Mouse (Mus musculus): ENCODE data around the gene Tprn.

Gene Tprn

DNA sequence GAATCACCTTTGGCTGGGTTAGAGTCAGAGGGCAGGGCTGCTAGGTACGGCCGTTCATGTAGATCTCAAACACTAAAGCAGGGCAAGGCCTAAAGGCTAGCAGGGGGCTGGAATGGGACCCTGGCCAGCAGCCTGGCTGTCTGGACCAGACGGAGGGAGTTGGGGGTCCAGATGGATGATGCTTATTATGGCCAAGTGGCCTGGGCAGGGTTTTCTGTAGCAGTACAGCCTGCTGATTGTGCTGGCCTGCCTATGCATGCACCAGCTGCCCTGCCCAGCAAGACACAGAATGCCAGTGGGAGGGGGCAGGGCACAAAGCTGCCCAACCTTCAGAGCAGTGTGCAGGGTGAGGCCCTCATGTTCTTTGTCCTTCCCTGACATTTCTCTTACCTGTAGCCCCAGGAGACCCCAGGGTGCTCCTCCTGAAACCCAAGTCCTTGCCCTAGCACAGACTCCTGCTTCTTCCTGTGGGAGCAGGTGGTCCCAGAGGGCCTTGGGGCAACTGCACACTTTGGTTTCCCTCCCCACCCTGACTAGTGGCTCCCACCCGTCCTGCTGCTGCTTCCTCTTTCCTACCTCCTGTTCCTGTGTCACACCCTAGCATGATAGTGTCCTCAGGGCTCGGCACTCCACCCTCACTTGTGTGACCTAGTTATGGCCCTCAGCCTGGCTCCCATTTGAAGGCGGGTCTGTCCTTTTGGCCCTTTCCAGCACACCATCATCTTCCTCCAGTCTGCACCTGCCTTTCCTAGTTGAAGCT lies 3.7 kb downstream of the Tprn start:
- no peak for DNase-seq (ENCODE audit: low read depth)

DNA sequence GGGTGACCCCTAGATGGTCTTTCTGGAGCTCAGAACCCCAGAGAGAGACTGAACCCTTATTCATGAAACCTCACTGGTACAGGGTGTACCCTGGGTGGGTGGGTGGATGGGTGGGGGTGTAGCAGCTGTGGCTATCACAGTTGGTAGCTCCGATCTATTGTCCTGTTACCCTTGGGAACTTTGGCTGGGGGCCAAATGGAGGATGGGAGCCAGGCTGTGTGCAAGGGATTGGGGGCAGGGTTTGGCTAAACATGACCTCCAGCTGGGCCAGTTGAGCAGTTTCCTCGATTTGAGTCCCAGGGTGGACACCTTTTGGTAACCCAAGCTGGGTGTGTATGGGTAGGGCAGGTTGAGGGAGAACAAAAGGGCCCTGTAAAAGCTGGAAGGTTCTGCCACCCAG lies 4.3 kb downstream of the Tprn start:
- DNase-seq (ENCODE audit: low read depth): no peak

DNA sequence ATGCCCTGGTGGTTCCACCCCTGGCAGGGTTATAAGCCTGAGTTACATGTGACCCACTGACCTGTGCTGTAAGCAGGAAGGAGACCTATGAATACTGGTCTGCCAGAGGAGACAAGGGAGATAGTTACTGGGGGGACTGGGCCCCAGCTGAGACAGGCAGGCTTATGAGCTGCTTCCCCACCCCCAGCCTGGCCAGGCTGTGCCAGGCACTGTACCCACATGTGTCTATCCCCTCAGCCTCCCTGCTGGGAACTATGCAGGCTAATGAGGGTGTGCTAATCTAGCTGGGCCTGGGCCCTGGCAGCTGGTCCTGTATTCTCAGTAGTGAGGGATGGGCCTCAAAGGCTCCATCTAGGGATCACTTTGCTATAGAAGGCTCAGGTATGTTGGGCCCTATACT lies 4.8 kb downstream of the Tprn start:
- DNase-seq (ENCODE audit: low read depth): no peak

DNA sequence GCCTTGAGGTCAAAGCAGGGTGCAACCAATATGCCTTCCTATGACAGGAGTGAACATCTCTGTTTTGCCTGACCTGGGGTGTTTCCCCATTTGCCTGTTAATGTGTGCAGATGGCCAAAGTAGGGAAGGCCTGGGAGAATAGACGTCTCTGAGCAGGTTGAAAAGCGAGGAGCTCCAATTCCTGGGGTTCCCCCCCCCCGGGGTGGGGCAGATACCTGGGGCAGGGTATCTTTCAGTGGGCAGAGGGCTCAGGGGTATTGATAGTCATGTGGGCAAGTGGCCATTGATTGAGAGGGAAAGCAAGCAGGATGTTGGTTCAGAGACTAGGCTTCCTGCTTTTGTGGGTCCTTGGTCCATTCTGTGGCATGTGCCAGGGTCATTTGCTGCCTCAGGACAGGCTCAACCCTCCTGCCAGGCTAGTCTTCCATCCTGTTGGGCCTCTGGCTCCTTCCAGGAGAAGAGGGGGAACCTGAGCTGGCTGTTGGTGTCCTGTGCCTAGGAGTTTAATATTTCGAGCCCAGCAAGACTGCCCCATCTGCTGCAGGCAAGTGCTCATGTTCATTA lies 5.4 kb downstream of the Tprn start:
- DNase-seq (ENCODE audit: low read depth): no peak

DNA sequence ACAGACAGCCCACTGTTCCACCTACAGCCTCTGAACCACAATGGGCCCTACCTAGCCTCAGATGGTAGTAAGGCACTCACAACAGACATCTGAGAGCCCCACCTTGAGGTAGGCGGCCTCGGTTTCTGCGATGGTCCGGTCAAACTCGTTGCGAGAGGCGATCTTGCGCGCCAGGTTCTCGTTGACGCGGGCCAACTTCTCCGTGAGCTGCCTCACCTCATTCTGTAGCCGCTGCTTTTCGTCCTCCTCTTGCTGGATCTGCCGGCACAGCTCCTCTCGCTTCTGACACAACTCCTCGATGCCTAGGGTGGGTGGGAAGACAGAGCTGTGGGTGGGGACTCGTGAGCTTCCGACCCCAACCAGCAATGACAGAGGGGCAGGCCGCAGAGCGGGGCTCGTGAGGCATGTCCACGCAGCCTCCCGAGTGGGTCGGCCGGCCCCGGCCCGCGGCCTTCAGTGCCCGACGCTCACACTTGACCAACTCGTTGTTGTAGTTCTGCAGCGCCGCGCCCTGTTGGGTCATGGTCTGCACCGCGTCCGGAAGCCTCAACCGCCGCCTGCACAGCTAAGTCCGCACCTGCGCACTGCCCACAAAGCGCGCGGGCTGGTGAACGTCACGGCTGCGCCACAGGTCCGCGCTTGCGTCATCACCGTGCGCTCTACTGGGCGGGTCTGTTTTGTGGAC lies 9.6 kb downstream of the Tprn start, which contains the start of the genes Ssna1 and Anapc2:
Gene Ssna1 (minus strand): TSS at position 612 of the 685 bp plus-strand sequence.
Gene Anapc2 (plus strand): TSS at position 652 of the 685 bp plus-strand sequence.
- peak; percentile 98 for DNase-seq (ENCODE audit: low read depth)

DNA sequence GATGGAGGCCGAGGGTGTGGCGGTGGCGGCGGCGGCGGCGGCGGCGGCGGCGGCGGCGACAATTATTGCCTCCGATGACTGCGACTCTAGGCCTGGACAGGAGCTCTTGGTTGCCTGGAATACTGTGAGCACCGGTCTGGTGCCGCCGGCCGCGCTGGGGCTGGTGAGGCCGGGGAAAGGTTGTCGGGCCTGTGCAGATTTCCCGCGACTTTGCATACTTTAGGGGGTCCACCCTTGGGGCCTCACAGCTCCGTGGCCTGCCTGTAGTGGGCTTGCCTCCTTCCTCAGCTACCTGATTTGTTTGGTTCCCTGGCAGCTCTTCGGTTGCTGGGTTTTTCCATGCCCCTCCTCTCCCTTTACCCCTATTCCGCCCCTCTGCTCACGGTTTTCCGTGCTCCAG lies 10.1 kb downstream of the Tprn start:
- DNase-seq (ENCODE audit: low read depth): no peak

DNA sequence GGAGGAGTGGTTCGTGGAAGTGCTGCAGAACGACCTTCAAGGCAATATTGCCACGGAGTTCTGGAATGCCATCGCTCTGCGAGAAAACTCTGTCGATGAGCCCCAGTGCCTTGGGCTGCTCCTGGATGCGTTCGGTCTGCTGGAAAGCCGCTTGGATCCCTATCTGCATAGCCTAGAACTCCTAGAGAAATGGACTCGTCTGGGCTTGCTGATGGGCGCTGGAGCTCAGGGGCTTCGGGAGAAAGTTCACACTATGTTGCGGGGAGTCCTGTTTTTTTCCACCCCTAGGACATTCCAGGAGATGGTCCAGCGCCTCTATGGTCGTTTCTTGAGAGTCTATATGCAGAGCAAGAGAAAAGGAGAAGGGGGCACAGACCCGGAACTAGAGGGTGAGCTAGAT lies 10.6 kb downstream of the Tprn start:
- DNase-seq (ENCODE audit: low read depth): no peak

DNA sequence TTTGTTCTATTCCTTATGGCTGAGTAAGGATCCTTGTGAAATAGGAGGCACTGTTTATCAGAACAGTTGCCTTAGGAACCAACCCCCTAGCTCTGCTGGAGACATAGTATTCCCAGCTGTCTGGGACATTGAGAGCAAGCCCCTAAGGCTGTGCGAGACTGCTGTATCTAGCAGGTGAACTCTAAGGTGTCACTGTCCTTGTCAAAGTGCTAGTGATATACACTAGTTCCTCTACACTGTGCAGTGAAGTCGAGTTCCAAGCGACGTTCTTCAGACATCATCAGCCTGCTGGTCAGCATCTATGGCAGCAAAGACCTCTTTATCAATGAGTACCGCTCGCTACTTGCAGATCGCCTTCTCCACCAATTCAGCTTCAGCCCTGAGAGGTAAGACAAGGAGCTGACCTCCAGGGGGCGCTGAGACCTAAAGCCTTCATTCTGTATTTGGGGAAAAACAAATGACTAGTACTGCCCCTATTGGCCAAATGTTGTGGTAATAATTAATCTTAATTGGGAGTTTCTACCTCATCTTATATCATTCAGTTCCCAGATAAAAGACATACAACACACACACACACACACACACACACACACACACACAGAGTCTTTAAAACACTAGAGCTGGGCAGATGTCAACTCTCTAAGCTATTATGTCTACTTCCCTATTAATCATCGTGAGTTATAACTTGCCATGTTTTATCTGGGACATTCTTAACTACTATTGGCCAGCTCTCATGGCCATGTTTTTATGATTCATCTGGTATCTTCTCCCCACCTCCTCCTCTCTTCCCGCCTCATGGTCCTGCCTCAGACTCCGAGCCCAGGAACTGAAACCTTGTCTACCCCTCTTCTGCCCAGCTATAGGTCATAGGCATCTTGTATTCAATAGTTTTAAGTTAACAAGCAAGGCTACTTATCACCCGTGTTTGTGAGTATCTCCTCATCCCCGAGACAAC lies 16.8 kb downstream of the Tprn start:
- DNase-seq (ENCODE audit: low read depth): peak; percentile 92

DNA sequence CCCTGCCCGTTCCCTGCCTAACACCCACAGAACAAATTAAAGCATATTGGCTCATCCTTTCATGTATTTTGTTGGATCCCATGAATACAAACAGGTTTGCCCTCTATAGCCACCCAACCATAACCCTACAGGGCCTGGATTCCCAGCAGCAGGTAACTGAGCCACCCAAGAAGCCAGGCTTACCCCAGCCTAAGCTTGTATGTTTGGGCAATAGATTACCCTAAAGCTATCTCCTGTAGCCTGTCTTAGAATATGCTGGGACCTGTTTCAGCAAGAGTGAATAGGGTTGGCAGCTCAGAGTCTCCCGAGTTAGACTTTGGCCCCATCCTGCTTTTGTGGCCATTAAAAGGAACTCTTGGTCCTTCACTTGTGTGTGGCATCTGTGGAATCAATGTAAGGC lies 23.1 kb downstream of the Tprn start:
- DNase-seq (ENCODE audit: low read depth): no peak

DNA sequence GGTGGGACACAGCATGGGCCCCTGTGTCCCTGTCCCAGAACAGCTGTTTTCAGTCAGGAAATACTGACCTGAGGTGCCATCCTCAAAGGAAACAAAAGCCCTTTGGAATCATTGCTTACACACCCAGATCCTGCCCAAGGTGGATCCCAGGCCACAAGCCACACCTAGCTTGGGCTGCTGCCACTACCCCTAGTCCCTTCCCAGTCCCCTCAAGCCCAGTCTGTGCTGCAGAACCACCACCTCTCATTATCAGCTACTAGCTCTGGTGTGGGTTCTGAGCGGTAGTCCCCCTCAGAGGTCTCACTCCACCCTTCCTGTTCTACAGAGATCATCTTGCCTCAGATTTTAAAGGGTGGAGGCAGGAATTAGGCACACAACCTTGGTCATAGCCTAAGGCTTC lies 23.9 kb downstream of the Tprn start:
- no peak for DNase-seq (ENCODE audit: low read depth)

DNA sequence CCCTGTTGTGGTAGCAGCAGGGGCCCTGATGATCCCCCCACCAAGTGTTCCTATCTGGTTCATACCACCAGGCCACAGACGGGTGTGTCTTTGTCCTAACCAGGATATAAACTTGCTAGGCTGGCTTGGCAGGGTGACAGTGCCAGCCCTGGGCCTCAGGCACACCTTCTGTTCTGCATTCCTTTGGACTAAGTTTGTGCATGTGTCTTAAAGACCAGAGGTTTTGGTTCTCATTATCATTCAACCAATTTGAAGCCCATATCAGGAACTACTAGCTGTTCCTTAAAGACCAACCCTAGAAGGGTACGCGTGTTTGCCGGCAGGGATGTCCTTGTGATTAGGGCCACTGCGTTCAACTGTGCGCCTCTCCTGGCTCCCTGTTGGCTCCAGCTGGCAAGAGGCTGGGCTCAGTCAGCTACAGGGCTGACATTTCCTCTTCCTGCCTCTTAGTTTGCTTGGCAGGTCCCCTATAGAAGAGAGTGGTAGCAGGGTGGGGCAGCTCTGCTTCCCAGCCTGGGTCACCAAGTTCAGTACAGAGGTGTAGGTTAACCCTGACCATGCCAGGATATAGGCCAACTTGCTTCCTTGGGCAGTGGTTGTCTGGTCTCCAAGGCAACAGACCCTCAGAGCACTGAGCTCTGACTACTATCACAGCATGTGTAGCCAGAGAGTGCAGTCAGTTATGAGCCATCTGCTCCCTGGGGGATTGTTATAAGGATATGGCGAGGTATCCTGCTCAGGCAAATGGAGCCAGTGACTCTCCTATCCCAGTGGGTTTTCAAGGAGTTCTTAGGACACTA lies 24.6 kb downstream of the Tprn start:
- no peak for DNase-seq (ENCODE audit: low read depth)

DNA sequence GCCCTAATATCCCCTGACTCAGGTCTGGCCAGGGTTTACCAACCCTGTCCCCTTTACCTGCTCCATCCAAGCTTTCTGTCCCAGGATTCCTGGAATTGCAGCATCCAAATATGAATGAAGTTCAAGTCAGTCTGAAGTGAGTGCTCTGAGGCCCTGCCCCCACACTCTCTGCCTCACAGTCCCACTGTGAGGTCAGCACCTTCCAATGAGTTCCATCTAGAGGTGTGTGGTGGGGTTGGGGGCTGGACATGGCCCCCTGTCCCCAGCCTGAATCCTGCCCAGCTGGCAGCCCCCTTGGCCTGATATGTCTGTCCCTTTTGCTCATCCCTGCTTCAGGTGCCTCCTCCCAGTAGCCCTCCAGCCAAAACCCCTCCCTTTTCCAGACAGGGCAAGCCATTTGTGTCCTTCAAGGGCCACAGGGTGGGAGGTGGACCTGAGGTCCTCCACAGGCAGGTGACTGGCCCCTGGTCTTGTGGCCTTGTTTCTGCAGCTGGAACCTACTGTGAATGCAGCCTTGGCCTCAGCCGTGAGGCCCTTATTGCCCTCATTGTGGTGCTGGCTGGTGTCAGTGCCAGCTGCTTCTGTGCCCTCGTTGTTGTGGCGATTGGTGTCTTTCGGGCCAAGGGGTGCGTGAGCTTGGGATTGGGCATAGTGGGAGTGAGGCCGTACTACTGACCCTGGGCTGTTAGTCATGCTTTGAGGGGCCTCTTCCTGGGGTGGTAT lies 25.7 kb downstream of the Tprn start, which contains the start of gene Tmem210:
Gene Tmem210 (plus strand): TSS at position 219 of the 723 bp plus-strand sequence.
- no peak for DNase-seq (ENCODE audit: low read depth)

DNA sequence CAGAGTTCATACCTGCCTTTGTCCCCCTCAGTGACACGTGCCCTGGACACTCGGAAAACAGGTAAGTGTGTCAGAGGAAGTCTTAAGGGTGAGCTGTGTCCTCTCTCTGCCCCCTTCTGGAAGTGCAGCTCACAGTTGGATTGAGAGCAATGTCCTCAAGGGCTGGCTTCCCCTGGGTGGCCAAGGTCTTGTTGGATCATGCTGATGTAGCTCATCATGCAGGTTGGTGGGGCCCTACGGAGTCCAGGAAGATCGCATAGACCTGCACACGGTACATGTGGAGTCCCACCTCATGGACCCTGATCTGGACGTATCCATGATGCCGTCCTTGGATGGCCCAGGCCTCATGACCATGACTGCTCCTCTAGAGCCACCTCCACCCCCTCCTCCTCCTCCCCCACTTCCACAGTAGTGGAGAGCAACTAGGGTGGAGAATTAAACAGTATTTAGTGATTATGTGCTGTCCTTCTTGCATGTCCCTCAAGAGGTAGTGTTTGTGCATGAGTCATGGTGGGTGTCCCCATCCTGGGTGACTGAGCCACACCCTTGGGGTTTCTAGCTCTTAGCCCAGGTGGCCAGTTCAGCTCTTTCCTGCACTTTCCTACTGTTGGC lies 26.4 kb downstream of the Tprn start:
- no peak for DNase-seq (ENCODE audit: low read depth)

DNA sequence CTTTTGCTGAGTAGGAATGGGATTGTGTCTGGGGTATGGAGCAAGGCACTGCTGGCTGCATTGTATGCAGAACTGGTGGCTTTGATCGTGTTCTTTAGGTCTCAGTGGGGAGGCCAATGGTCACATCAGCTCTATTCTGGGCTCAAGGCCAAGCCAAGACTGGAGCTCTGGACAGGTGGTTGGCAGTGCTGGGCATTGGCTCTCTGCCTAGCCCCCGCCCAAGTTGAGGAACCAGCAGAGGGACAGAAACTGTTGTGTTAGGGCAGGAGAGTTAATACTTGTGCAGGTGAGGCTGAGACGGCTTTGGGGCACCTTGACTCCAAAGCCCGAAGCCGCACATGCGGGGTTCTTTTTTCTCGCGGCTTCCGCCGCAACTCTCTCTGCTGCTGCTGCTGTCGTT lies 27.2 kb downstream of the Tprn start, which contains the start of gene Lrrc26:
Gene Lrrc26 (plus strand): TSS at position 265 of the 400 bp plus-strand sequence.
- DNase-seq (ENCODE audit: low read depth): no peak

DNA sequence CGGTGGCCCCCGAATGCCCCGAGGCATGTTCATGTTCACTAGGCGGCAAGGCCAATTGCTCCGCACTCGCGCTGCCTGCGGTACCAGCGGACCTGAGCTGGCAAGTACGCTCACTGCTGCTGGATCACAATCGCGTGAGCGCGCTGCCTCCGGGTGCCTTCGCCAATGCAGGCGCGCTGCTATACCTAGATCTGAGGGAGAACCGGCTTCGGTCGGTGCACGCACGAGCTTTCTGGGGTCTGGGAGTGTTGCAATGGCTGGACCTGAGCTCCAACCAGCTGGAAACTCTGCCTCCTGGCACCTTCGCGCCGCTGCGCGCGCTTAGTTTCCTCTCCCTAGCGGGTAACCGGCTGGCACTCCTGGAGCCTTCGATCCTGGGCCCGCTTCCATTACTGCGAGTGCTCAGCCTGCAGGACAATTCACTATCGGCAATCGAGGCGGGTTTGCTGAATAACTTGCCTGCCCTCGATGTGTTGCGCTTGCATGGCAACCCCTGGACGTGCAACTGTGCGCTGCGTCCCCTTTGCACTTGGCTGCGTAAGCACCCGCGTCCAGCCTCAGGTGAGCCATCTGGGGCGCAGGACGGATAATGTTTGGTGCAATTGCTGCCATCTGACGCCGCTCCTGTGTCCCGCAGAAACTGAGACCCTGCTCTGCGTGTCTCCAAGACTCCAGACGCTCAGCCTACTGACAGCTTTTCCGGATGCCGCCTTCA lies 27.8 kb downstream of the Tprn start:
- no peak for DNase-seq (ENCODE audit: low read depth)

DNA sequence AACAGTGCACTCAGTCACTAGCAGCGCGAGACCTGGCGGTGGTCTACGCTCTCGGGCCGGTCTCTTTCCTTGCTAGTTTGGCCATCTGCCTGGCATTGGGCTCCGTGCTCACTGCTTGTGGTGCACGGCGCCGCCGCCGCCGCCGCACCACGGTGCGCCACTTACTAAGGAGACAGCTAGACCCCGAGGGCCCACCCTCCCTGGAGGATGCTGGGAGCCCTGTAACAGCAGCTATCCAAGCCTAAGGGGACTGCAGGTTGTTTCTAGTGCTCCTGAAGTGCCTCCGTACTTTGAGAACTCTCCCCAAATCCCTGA lies 28.4 kb downstream of the Tprn start:
- no peak for DNase-seq (ENCODE audit: low read depth)

DNA sequence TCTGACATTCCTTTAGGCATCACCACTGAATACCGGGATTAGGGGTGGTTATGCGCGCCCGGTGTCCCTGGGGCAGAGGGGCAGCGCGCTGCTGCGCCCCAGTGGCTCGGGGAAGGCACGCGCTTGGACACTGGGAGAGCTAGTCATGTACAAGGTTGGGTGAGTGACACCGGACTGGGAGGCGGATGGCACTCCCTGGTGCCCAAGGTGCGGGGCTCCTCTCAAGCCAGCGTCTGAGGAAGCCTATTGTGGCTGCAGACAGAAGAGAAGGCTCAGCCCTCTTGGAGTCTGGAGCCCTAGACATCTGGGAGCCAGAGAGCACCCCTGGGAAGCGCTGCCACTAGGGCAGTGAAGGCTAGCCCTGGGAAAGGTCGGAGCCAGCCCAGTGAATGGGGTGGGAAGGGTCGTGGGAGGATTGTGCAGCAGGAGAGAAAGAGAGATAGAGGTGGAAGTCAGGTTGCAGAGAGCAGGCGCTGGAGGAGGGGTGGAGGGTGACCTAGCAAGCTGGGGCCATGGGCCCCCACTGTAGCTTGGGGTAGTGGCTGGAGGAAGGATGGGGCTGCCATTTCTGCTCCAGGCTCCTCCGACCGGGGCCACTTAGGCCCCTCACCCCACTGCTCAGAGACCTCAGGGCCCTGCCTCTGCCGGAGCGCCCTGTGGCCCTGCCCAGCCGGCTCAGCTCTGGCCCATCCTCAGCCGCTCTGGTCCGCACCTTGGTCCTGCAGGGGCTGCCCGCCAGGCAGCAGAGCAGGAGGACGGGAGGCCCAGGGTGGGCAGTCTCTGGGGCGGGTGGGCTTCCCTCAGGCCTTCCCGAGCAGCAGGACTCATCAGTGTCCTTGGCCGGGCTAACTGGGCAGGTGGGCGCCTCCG lies 29.0 kb downstream of the Tprn start:
- DNase-seq (ENCODE audit: low read depth): no peak

DNA sequence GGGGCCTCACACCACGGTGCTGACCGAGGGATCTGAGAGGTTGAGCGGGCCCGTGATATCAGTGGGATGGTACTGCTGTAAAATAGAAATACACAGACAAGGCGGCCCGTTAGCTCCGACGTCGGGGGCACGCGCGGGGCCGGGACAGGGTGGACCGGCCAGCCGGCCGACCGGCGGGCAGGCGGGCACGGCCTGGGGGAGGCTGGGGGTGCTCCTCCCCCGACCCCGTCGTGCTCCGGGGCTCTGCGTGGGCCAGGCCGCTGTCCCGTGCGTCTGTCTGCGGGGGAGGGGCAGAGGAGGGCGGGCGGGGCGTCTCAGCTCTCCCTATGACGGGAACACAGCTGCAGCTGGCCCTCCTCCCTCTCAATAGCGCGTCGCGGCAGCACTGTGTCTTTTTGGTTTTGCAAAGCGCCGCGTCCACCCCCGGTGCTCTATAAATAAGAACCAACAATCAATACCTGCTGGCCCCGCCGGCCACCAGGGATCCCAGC lies 29.7 kb downstream of the Tprn start:
- DNase-seq (ENCODE audit: low read depth): peak; percentile 36
